Mouse (Mus musculus): ENCODE measurements around the gene Tmeff1. TPM values are rescaled to one million over a fixed set of nuclear protein-coding genes. Genes with fewer than 3 reads are reported as not detected.
A peak's percentile ranks its signal among the peaks of the same experiment; 100 is the strongest.
"Not testable (repeated sequence)": the region's sequence is repeated elsewhere in the genome, so short reads cannot be mapped to it uniquely, and the experiment has no call there.

The Tmeff1 gene
- total and polyA plus RNA-seq, 2 experiments from 2014 or later: 14.7 to 17.7 TPM

DNA sequence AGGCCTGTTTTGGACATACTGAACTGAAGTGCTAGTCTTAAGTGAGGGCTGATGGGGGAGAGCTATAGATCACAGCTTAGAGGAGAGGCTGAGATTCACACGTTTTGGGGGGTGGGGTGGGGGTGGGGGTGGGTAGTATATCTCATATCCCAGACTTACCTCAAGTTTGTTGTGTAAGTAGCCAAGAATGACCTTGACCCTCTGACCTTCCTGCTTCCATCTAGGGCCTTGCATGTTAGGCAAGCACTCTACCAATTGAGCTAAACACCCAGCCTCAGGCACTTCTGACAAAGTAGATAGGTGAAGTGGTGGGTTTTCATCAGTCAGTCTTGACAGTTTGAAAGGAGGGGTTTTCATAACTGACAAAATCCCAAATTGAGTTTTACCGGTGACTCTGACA, 92.8 kb downstream of the Tmeff1 start:
- no peak overlapping the region for H3K27ac ChIP-seq (ENCODE audit: low read depth)
- peaks cover 14% of the 10 kb centered on the region; the same call in 1 of the 2 replicates for H3K36me3 ChIP-seq (replicated peaks; ENCODE audit: control insufficient read depth, insufficient read depth, low read length)

DNA sequence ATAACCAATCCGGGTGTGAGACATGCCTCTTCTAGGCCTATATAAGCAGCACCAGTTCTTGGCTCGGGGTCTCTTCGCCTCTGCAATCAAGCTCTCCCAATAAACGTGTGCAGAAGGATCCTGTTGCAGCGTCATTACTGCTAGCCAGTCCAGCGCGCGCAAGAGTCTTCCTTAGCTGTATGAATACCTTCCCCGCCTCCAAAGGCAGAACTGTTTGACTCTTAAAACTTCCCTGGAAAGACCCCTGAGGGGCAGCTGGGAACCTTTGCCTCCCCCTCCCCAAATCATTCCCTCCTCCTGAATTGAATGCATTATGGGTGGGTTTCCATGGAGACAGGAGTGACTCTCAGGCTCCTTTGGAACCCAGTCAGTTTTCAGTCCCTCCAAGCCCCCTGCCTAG, 93.8 kb downstream of the Tmeff1 start:
- H3K9ac ChIP-seq (replicated peaks; ENCODE audit: low read depth, low read length): no peak overlapping the region
- 95% methylated on average over 9 of the region's 9 CpGs for WGBS
- H3K27ac ChIP-seq (ENCODE audit: low read depth): no peak overlapping the region
- ATAC-seq (ENCODE audit: insufficient read depth, low read depth) (no peak), DNase-seq (ENCODE audit: low spot score) (no peak)
- H3K4me1 ChIP-seq (ENCODE audit: control insufficient read depth, insufficient read depth): peaks cover 9% of the 10 kb centered on the region; the same call in 1 of the 2 replicates
- H3K4me2 ChIP-seq (ENCODE audit: low read depth, low read length): no peak overlapping the region
- TF ChIP-seq CTCF (IDR thresholded peaks at IDR 0.05; ENCODE audit: low read depth) (no peak), EP300 (IDR thresholded peaks at IDR 0.05; ENCODE audit: low read depth) (no peak)
- H3K27me3 ChIP-seq (ENCODE audit: control insufficient read depth, insufficient read depth, low read length): no peaks in the 10 kb centered on the region
- H3K36me3 ChIP-seq (replicated peaks; ENCODE audit: control insufficient read depth, insufficient read depth, low read length): 0 out of 2 replicates have a peak, but pooled peaks cover 4% of the 10 kb centered on the region
- H3K9me3 ChIP-seq (replicated peaks; ENCODE audit: control insufficient read depth, low read length): no peaks in the 10 kb centered on the region
- H3K4me3 ChIP-seq (ENCODE audit: low read depth, low read length): no peak overlapping the region

More for the DNA sequence above, 92.8 kb downstream of the Tmeff1 start:
- Histone ChIP-seq H3K27me3 (ENCODE audit: control insufficient read depth, insufficient read depth, low read length) (no peaks in the 10 kb centered on the region), H3K4me2 (ENCODE audit: low read depth, low read length) (no peak overlapping the region), H3K9me3 (replicated peaks; ENCODE audit: control insufficient read depth, low read length) (no peaks in the 10 kb centered on the region), H3K4me3 (ENCODE audit: low read depth, low read length) (no peak overlapping the region), H3K4me1 (ENCODE audit: control insufficient read depth, insufficient read depth) (peaks cover 9% of the 10 kb centered on the region; the same call in 1 of the 2 replicates), H3K9ac (replicated peaks; ENCODE audit: low read depth, low read length) (no peak overlapping the region)
- TF ChIP-seq EP300 (IDR thresholded peaks at IDR 0.05; ENCODE audit: low read depth): no peak
- TF ChIP-seq CTCF (IDR thresholded peaks at IDR 0.05; ENCODE audit: low read depth): no peak
- WGBS: 48% methylated on average over 2 of the region's 2 CpGs
- DNase-seq (ENCODE audit: low spot score): no peak
- no peak for ATAC-seq (ENCODE audit: insufficient read depth, low read depth)

DNA sequence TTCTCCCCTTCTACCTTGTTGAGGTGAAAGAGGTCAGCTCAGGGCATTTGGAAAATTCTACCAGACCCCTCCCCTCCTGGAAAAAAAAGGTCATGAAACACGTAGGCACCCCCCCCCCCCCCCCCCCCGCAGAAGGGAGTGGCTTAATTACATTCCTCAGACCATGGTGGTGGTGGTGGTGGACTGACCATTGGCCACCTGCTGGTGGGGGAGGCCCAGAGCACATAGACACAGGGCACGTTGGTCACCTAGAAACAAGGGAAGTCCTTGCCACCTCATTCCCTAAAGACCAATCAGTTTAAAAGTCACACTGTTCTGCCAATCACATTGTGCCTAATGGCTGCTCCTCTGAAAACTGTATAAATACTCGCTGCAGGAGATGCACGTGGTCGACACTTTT, 94.8 kb downstream of the Tmeff1 start:
- H3K36me3 ChIP-seq (replicated peaks; ENCODE audit: control insufficient read depth, insufficient read depth, low read length); H3K9me3 ChIP-seq (replicated peaks; ENCODE audit: control insufficient read depth, low read length); H3K27me3 ChIP-seq (ENCODE audit: control insufficient read depth, insufficient read depth, low read length); H3K9ac ChIP-seq (replicated peaks; ENCODE audit: low read depth, low read length); DNase-seq (ENCODE audit: low spot score); H3K4me3 ChIP-seq (ENCODE audit: low read depth, low read length); H3K4me1 ChIP-seq (ENCODE audit: control insufficient read depth, insufficient read depth); H3K27ac ChIP-seq (ENCODE audit: low read depth); H3K4me2 ChIP-seq (ENCODE audit: low read depth, low read length): not testable (repeated sequence)
- TF ChIP-seq CTCF (IDR thresholded peaks at IDR 0.05; ENCODE audit: low read depth): peak; percentile 9; the same call in 1 of the 2 replicates
- 66% methylated on average over 5 of the region's 6 CpGs for WGBS
- peak; percentile 48 for ATAC-seq (ENCODE audit: insufficient read depth, low read depth)

DNA sequence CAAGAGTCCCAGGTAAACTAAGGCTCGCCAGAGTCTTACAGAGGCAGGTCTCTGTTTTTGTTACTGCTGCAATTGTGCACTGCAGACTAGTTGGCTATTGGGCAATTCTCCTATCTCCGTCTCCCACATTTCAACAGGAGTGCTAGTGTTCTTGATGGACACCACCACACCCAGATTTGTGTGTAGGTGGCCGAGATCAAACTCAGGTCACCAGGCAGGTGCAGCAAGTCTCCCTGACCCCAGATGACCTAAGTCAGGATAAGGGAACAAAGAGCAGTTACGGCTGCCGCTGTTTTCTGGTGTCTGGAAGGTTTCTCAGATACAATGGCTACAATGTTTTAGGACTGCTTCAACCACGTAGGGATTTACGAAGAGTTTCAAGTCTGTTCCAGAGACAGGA, 95.2 kb downstream of the Tmeff1 start:
- ATAC-seq (ENCODE audit: insufficient read depth, low read depth) (0 out of 2 replicates have a peak, but pooled peaks have one; percentile 21), DNase-seq (ENCODE audit: low spot score) (no peak)
- TF ChIP-seq CTCF (IDR thresholded peaks at IDR 0.05; ENCODE audit: low read depth) (no peak), EP300 (IDR thresholded peaks at IDR 0.05; ENCODE audit: low read depth) (no peak)
- 31% methylated on average over 7 of the region's 7 CpGs for WGBS
- no peak overlapping the region for H3K4me3 ChIP-seq (ENCODE audit: low read depth, low read length)
- H3K27me3 ChIP-seq (ENCODE audit: control insufficient read depth, insufficient read depth, low read length): no peaks in the 10 kb centered on the region
- H3K27ac ChIP-seq (ENCODE audit: low read depth): no peak overlapping the region
- H3K9ac ChIP-seq (replicated peaks; ENCODE audit: low read depth, low read length): no peak overlapping the region
- no peaks in the 10 kb centered on the region for H3K9me3 ChIP-seq (replicated peaks; ENCODE audit: control insufficient read depth, low read length)
- H3K36me3 ChIP-seq (replicated peaks; ENCODE audit: control insufficient read depth, insufficient read depth, low read length): 0 out of 2 replicates have a peak, but pooled peaks cover 4% of the 10 kb centered on the region
- H3K4me1 ChIP-seq (ENCODE audit: control insufficient read depth, insufficient read depth): peaks cover 9% of the 10 kb centered on the region; the same call in 1 of the 2 replicates
- peak overlapping the region; percentile 50 for H3K4me2 ChIP-seq (ENCODE audit: low read depth, low read length)

DNA sequence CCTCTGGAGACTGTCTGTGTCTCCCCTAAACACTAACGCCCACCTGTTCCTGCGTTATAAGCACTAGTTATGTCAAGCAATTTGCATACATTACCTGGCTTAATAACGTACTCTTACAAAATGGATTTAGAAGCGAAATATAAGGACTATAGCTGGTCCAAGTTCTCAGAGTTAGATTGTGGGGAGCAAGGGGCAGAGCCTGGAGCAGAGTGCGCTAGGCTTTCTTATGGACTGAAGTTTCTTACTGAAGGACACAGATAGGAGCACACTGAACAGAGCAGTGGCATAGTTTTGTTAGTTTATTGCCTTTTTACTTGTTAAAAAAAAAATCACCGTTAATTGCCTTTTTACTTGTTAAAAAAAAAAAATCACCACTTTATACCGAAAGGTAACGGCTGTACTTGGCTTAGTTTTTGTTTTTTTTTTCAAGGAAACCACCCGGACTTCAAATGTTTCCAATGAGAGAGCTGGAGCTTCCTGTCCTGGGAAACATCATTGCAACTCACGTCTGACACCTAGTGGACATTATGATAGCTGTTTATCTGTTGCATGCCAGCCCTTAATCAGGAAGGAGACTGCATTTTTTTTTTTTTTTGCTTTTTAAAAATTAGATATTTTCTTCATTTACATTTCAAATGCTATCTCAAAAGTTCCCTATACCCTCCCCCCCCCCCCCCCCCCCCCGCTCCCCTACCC, 95.8 kb downstream of the Tmeff1 start:
- DNase-seq (ENCODE audit: low spot score) (peak; percentile 86), ATAC-seq (ENCODE audit: insufficient read depth, low read depth) (peak; percentile 60; the same call in 1 of the 2 replicates)
- peak overlapping the region; percentile 50 for H3K4me2 ChIP-seq (ENCODE audit: low read depth, low read length)
- H3K4me3 ChIP-seq (ENCODE audit: low read depth, low read length): peak overlapping the region; percentile 30
- no peak overlapping the region for H3K9ac ChIP-seq (replicated peaks; ENCODE audit: low read depth, low read length)
- 30% methylated on average over 10 of the region's 11 CpGs for WGBS
- peak; percentile 87 for TF ChIP-seq CTCF (IDR thresholded peaks at IDR 0.05; ENCODE audit: low read depth)
- TF ChIP-seq EP300 (IDR thresholded peaks at IDR 0.05; ENCODE audit: low read depth): no peak
- no peaks in the 10 kb centered on the region for H3K27me3 ChIP-seq (ENCODE audit: control insufficient read depth, insufficient read depth, low read length)
- no peak overlapping the region for H3K27ac ChIP-seq (ENCODE audit: low read depth)
- no peaks in the 10 kb centered on the region for H3K9me3 ChIP-seq (replicated peaks; ENCODE audit: control insufficient read depth, low read length)
- H3K4me1 ChIP-seq (ENCODE audit: control insufficient read depth, insufficient read depth): peaks cover 9% of the 10 kb centered on the region; the same call in 1 of the 2 replicates
- H3K36me3 ChIP-seq (replicated peaks; ENCODE audit: control insufficient read depth, insufficient read depth, low read length): no peaks in the 10 kb centered on the region
